ENCODE assay signal across 9 mouse cellular contexts in the genomic region with DNA sequence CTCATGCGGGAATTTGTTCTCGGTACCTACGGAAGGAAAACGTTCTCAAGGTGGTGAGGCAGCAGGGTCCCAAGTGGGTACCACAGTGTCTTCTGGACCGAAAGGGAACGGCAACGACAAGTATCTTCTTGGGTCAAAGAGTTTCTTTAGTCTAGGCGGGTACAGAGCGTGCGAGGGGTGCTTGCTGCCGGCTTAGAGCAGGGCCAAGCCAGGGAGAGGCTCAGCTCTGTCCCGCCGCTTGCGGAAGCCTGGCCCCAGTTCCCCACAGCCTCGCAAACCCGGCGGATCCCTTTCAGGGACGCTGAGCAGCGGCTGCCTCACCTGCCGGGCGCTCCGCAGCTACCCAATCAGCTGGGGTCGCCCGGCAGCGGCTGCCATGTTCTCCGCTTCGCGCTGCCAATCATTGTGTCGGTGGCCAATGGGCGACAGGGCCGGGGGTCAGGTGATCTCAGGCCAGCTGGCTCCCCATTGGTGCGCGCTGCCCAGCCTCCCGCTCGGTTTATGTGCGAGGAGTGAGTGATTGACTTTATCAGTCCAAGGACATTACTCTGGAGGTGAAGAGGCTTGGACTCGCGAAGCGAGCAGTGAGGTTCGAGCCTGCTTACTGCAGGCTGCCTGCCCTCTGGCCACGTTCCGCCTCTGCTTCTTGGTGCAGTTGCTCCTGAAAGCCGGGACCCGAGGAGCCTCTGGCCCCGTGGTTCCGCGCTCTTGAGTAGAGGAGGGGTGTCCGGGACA. TPM values are rescaled to one million over a fixed set of nuclear protein-coding genes. Genes with fewer than 3 reads are reported as not detected.
DNase-seq lines count a peak whose midpoint lies in the region; ATAC-seq and TF ChIP-seq lines count a peak whose summit lies in the region.
"Had no signal": no experiment of that assay in that cellular context is flagged by ENCODE, and none has a peak within 500 bp of the region (broad histone marks: within the 10 kb centered on the region; RNA-seq: fewer than 3 reads in every experiment).

No protein-coding gene starts in this region.

- no peak overlapping the region for H3K9ac ChIP-seq in heart, adult 2 months (ENCODE audit: low read depth, low read length)
- H3K9ac ChIP-seq in forebrain, embryonic 12.5 days: peak overlapping the region; percentile 72
- peak overlapping the region; percentile 75 for H3K9ac ChIP-seq in hindbrain, embryonic 13.5 days
- no peak overlapping the region for H3K9ac ChIP-seq in liver, embryonic 11.5 days (ENCODE audit: low read depth, low read length)

- H3K4me2 ChIP-seq in forebrain, embryonic 12.5 days: peak overlapping the region; percentile 60
- H3K4me2 ChIP-seq in hindbrain, embryonic 13.5 days: peak overlapping the region; percentile 51
- H3K4me2 ChIP-seq in liver, embryonic 11.5 days: peak overlapping the region; percentile 51

- TF ChIP-seq EP300 in heart, adult 2 months (IDR thresholded peaks at IDR 0.05; ENCODE audit: insufficient read depth, low read depth, low read length): no peak

- WGBS in heart, adult 2 months: 15% methylated on average over 48 of the region's 48 CpGs
- 17% methylated on average over 48 of the region's 48 CpGs for WGBS in forebrain, embryonic 12.5 days
- 16% methylated on average over 48 of the region's 48 CpGs for WGBS in hindbrain, embryonic 13.5 days
- WGBS in liver, embryonic 11.5 days: 12% methylated on average over 46 of the region's 48 CpGs

- no peaks in the 10 kb centered on the region for H3K36me3 ChIP-seq in heart, adult 2 months (ENCODE audit: control insufficient read depth, insufficient read depth, low read length)
- H3K36me3 ChIP-seq in forebrain, embryonic 12.5 days (replicated peaks): no peaks in the 10 kb centered on the region
- H3K36me3 ChIP-seq in hindbrain, embryonic 13.5 days: no peaks in the 10 kb centered on the region
- no peaks in the 10 kb centered on the region for H3K36me3 ChIP-seq in liver, embryonic 11.5 days (ENCODE audit: control insufficient read depth, insufficient read depth, low read length)

- peak; percentile 96 for ATAC-seq in forebrain, embryonic 12.5 days (ENCODE audit: low FRiP score)
- ATAC-seq in hindbrain, embryonic 13.5 days (ENCODE audit: low FRiP score): peak; percentile 93
- peak; percentile 62 for ATAC-seq in liver, embryonic 11.5 days (replicated peaks; ENCODE audit: low FRiP score)

- TF ChIP-seq CTCF in heart, adult 2 months (IDR thresholded peaks at IDR 0.05): no peak
- TF ChIP-seq CTCF in brain, embryonic 14.5 days (IDR thresholded peaks at IDR 0.05; ENCODE audit: borderline replicate concordance, extremely low read depth, insufficient read depth, insufficient read length): no peak

- H3K27me3 ChIP-seq in heart, adult 2 months (ENCODE audit: control insufficient read depth, insufficient read depth, low read length): peaks cover 16% of the 10 kb centered on the region
- H3K27me3 ChIP-seq in forebrain, embryonic 12.5 days: peaks cover 16% of the 10 kb centered on the region
- peaks cover 26% of the 10 kb centered on the region for H3K27me3 ChIP-seq in hindbrain, embryonic 13.5 days
- peaks cover 91% of the 10 kb centered on the region for H3K27me3 ChIP-seq in liver, embryonic 11.5 days (replicated peaks; ENCODE audit: control insufficient read depth, insufficient read depth, low read length)

- no peak overlapping the region for H3K27ac ChIP-seq in heart, adult 2 months
- H3K27ac ChIP-seq in forebrain, embryonic 12.5 days: peak overlapping the region; percentile 86
- H3K27ac ChIP-seq in hindbrain, embryonic 13.5 days: peak overlapping the region; percentile 86
- H3K27ac ChIP-seq in liver, embryonic 11.5 days (ENCODE audit: low read depth, low read length): no peak overlapping the region

- TF ChIP-seq POLR2A in heart, adult 2 months (IDR thresholded peaks at IDR 0.05; ENCODE audit: insufficient read depth, low read depth, low read length): no peak
- peak; percentile 11; the same call in 1 of the 2 replicates for TF ChIP-seq POLR2A in brain, embryonic 14.5 days (IDR thresholded peaks at IDR 0.05; ENCODE audit: borderline replicate concordance, extremely low read depth, insufficient read depth, insufficient read length, poor library complexity, severe bottlenecking)

- peak; percentile 21 to 31 for DNase-seq in heart, adult 2 months
- no peak for DNase-seq in heart, postnatal 36 days
- peak; percentile 95 for DNase-seq in brain, embryonic 14.5 days (ENCODE audit: low read depth)
- no peak for DNase-seq in liver, embryonic 11.5 days (ENCODE audit: low spot score)
- peak; percentile 45 for DNase-seq in right cerebral cortex, postnatal 4 days
- no peak for DNase-seq in thymus, postnatal 10 days (ENCODE audit: low spot score in 2 of 2)

- H3K4me3 ChIP-seq in heart, adult 2 months: 0 out of 2 replicates have a peak overlapping the region, but pooled peaks have one; percentile 23
- H3K4me3 ChIP-seq in forebrain, embryonic 12.5 days (replicated peaks): peak overlapping the region; percentile 52
- H3K4me3 ChIP-seq in hindbrain, embryonic 13.5 days: peak overlapping the region; percentile 46
- H3K4me3 ChIP-seq in liver, embryonic 11.5 days (ENCODE audit: low read depth, low read length): peak overlapping the region; percentile 32

- intact Hi-C loops in heart, adult 2 months (cut with DNase I): loop anchor here (5.0 kb wide), 1 partner anchor 108 kb away; no protein-coding TSS in a partner anchor
- intact Hi-C loops in heart, postnatal 36 days (cut with DNase I): no loop called here

- H3K79me2 ChIP-seq in heart, adult 2 months (replicated peaks; ENCODE audit: control insufficient read depth, insufficient read depth, low read length): no peaks in the 10 kb centered on the region

- H3K4me1 ChIP-seq in heart, adult 2 months (ENCODE audit: control insufficient read depth, insufficient read depth, low read length): no peaks in the 10 kb centered on the region
- H3K4me1 ChIP-seq in forebrain, embryonic 12.5 days: no peaks in the 10 kb centered on the region
- no peaks in the 10 kb centered on the region for H3K4me1 ChIP-seq in hindbrain, embryonic 13.5 days (replicated peaks)
- no peaks in the 10 kb centered on the region for H3K4me1 ChIP-seq in liver, embryonic 11.5 days (replicated peaks; ENCODE audit: control insufficient read depth, insufficient read depth, low read length)

- no peaks in the 10 kb centered on the region for H3K9me3 ChIP-seq in forebrain, embryonic 12.5 days
- no peaks in the 10 kb centered on the region for H3K9me3 ChIP-seq in hindbrain, embryonic 13.5 days
- H3K9me3 ChIP-seq in liver, embryonic 11.5 days (ENCODE audit: control insufficient read depth, low read length): no peaks in the 10 kb centered on the region

RNA-seq across cellular contexts. Expression of a gene that starts 7.8 kb away (rescaled TPM):
- not detected for total RNA-seq in heart, adult 2 months (2021)
- polyA plus RNA-seq in heart, adult 2 months (2012; rRNA removed): 0.12 TPM in 1 of 2 replicates, not detected in the other
- not detected for total RNA-seq in heart, postnatal 36 days (2021)
- polyA plus RNA-seq in brain, embryonic 14.5 days (2012; rRNA removed): 21.8 and 33.6 TPM in 2 replicates
- polyA plus RNA-seq in forebrain, embryonic 12.5 days (2016; fragmentation: Nextera tagmentation; extraction: Ambion mirVana): 27.5 and 33.0 TPM in 2 replicates
- polyA plus RNA-seq in hindbrain, embryonic 13.5 days (2015; fragmentation: Nextera tagmentation; extraction: Ambion mirVana): 17.4 and 23.2 TPM in 2 replicates
- polyA plus RNA-seq in liver, embryonic 11.5 days (2014; fragmentation: Nextera tagmentation; extraction: Ambion mirVana): 0.05 TPM in 1 of 2 replicates, not detected in the other
- total RNA-seq: heart, adult 18-20 months had no signal

Comparison
In these comparisons a context has a peak if more than half of its experiments do, and no peak if none do; other contexts are left out.
1. DNase-seq: peak in heart, adult 2 months (2 of 2), brain, embryonic 14.5 days (single experiment) and right cerebral cortex, postnatal 4 days (single experiment); none in heart, postnatal 36 days (0 of 2), liver, embryonic 11.5 days (single experiment) and thymus, postnatal 10 days (0 of 2).
2. H3K27ac ChIP-seq: peak in forebrain, embryonic 12.5 days (single experiment) and hindbrain, embryonic 13.5 days (single experiment); none in heart, adult 2 months (single experiment) and liver, embryonic 11.5 days (single experiment).
3. H3K9ac ChIP-seq: peak in forebrain, embryonic 12.5 days (single experiment) and hindbrain, embryonic 13.5 days (single experiment); none in heart, adult 2 months (single experiment) and liver, embryonic 11.5 days (single experiment).
4. RNA of a gene that starts 7.8 kb away (polyA plus RNA-seq): 21.8 to 33.6 TPM in brain, embryonic 14.5 days, 27.5 to 33.0 TPM in forebrain, embryonic 12.5 days and 17.4 to 23.2 TPM in hindbrain, embryonic 13.5 days; 0.05 TPM in liver, embryonic 11.5 days and 0.12 TPM in heart, adult 2 months; every median in the first group is over 10 times any median in the second.
5. Peak in every context shown above with its lines, with median percentiles within 50 percentile points of each other: H3K4me3 ChIP-seq, ATAC-seq and H3K4me2 ChIP-seq.